Mouse (Mus musculus) embryonic fibroblast, embryonic 13.5 days (primary cell): ENCODE results near the gene Zc3h12a.

ENCODE experiments used
- CTCF ChIP-seq: IDR thresholded peaks from 2 replicates; pipeline ENCODE4 v1.5.1; 2011; ENCODE audit warnings: mild to moderate bottlenecking, control low read depth, low read length, moderate library complexity, borderline replicate concordance; ENCODE audit not compliant: insufficient read depth
- POLR2A ChIP-seq: IDR thresholded peaks from 2 replicates; pipeline ENCODE4 v1.6.1; 2011; ENCODE audit warnings: low read depth, mild to moderate bottlenecking, control low read depth, low read length, moderate library complexity

DNA sequence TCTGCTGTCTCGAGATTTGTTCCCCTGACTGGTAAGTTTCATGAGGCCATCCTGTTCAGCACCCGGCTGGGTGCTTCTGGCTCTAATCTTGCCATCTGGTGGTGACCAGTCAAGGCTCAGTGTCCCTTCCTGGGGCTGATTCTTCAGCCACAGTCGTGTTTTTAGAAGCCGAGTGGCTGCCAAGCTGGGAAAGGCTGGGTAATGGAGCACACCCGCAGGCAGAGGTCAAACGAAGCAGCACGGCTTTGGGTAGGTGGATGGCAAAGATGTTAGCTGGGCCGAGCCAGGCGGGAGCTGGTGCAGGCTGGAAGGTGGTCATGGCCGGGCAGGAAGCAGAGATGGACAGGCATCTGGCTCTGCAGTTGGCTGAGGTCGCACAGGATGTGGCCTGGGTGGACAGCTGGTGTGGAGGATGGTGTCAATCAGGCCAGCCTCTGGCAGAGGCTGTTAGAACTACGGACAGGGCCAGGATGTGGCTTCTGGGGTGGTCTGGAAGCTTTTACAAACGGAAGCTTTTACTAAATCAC, 49.1 kb upstream of the Zc3h12a start:
- TF ChIP-seq CTCF (no peak), POLR2A (no peak)
